Mouse (Mus musculus) ovary, adult 18-20 months (tissue): ENCODE results near the gene Nr1i3.

Experiments used
- DNase-seq: peaks from one replicate; pipeline ENCODE4 v3.0.0; 2022; ENCODE audit warnings: low spot score, mixed read lengths

Nr1i3 gene

GRCm38 (mm10) chr1:171251594-171252324 lies 38.0 kb downstream of the Nr1i3 start:
- DNase-seq: no peak

GRCm38 (mm10) chr1:171252415-171252814 lies 38.6 kb downstream of the Nr1i3 start:
- DNase-seq: no peak

DNA sequence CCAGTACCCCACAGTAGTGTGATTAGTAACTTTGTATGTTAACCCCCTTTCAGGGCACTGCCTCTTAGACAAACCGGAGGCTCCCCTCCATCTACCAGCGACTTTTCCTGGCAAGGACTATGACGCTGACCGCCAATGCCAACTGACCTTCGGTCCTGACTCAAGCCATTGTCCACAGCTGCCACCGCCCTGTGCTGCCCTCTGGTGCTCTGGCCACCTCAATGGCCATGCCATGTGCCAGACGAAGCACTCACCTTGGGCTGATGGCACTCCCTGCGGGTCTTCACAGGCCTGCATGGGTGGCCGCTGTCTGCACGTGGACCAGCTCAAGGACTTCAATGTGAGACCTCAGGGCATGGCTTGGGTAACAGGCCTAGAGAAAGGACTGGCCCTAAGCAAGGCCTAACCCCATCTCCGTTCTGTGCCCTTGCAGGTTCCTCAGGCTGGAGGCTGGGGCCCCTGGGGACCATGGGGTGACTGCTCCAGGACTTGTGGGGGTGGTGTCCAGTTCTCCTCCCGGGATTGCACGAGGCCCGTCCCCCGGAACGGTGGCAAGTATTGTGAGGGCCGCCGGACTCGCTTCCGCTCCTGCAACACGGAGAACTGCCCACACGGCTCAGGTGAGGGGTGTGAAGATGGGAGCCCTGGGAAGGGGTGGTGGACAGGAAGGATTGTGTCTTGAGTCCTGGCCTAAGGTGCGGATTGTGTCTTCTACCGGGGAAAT lies 42.5 kb downstream of the Nr1i3 start:
- DNase-seq: no peak

DNA sequence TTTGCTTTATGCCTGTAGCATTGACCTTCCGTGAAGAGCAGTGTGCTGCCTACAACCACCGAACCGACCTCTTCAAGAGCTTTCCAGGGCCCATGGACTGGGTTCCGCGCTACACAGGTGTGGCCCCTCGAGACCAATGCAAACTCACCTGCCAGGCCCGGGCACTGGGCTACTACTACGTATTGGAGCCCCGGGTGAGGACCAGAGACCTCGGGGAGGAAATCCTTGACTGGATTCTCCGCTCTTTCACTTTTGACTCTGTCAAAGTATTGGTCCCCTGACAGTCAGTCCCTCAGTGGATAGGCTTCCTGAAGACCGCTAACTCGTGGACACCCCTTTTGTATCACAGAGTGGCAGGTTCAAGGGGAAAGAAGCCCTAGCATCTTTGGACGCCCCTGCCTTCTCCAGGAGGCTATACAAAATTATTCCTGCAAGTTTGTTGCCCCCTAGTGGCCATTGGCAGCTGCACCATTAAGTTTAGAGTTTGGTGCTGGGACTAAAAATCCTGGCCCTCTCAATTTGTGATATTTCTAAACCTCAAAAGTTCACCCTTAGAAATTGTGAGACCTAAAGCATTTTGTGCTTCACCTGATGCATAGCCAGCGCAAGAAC lies 43.3 kb downstream of the Nr1i3 start:
- no peak for DNase-seq

DNA sequence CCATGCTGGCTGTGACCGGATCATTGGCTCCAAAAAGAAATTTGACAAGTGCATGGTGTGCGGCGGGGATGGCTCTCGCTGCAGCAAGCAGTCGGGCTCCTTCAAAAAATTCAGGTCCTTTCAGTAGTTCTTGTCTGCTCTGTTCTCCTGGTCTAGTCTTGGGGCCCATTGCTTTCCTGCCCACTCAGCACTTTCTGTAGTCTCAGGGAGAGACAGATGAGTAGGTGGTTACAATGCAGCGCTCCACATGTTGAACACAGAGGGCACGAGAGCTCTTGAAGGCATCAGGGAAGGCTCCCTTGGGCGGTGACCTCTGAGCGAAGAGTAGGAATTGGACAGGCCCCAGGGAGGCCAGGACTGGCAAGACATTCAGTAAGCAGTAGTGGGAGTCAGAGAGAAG lies 44.0 kb downstream of the Nr1i3 start:
- no peak for DNase-seq

- no peak for DNase-seq
Measured at GRCm38 (mm10) chr1:171258921-171259320, 45.2 kb downstream of the Nr1i3 start.

GRCm38 (mm10) chr1:171260316-171260715 lies 46.5 kb downstream of the Nr1i3 start:
- no peak for DNase-seq

DNA sequence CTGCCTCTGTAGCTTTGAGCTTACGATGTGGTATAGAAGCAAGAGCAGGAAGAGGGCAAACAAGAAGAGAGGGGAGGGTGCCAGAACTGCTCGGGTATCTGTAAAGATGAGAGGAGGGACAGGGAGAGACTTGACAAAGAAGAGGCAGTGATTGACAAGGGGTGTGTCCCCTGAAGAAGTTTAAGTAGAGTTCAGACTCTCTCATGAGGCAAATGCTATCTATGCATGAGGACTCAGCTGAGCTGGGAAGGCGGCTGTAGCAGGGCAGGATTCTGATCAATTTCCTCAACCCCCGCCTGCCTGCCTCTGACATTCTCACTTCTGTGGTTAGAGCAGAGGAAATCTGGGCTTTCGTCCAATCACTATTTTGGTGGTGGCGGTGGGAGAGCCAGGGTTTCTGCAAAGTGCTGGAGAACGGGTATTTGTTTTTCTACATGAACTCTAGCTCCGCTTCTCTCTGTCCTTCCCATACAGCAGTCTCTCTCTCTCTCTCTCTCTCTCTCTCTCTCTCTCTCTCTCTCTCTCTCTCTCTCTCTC lies 48.9 kb downstream of the Nr1i3 start:
- DNase-seq: peak; percentile 75

DNA sequence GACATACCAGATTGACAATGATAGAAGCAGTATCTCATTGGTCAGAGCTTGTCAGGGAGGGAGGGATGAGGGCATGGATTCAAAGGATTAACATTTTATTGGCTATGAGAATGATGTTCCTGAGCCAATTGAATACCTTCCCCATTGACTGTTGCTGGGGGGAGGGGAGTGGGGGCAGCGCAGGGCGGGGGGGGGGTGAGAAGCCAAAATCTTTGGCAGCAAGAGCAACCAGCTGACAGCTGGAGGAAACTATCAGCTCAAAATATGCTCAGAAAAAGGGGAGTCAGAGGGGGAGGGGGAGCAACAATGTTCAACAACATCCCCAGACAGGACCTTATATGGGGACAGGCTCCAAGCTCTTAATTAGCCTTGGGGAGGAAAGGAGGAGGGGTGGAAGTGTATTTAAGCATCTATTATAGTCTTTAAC lies 49.4 kb downstream of the Nr1i3 start:
- no peak for DNase-seq

GRCm38 (mm10) chr1:171263666-171264461 lies 50.1 kb downstream of the Nr1i3 start:
- no peak for DNase-seq

DNA sequence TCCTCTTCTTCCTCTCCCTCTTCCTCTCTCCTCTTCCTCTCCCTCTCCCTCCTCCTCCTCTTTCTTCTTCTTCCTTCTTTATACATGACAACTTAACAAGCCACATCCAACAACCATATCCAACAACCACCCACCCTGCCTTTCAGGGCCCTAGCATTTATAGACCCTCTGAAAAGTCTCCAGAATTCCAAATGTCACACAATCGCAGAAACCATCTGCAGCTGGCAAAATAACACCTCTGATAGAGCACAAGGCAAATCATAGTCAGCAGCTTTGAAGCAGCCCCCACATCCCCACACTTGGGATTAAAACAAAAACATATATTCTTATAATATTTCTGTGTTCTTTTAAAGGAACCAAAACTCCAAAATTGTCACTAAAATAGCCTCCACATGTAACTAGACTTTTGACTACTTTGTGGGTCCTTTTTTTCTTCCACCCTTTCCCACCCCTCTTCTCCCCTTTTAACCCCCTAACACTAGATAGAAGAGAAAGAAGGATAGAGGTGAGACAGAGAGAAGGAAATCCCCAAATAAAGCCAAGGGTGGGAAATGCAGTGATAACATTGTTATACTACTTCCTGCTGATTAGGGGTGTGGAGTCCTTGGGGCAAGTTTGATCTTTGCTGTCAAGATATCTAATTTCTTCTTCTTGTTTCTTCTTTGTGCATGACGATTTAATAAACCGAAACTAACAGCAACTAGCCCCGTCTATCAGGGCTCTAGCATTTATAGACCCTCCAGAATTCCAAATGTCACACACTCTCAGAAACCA lies 52.4 kb downstream of the Nr1i3 start:
- DNase-seq: no peak

DNA sequence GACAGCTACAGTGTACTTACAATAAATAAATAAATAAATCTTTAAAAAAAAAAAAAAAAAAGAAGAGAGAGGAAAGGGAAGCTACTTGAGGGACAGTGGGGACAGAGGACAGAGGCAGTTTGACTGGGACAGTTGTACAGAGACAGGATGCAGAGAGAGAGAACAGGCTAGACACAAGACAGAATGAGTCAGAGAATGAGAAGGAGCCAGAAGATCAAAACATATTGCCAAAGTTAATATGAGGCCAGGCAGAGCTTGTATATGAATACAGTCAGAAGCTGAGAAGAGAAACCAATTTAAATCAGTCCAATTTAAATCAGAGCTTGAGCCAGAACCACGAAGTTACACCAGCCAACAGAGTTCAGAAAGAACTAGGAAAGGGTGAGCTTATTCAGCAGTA lies 54.6 kb downstream of the Nr1i3 start:
- no peak for DNase-seq

GRCm38 (mm10) chr1:171269848-171270572 lies 56.2 kb downstream of the Nr1i3 start, which contains the start of gene B4galt3:
Gene B4galt3 (plus strand): TSS chr1:171270328.
- peak; percentile 90 for DNase-seq
